Mouse (Mus musculus): ENCODE measurements at regions not wholly inside any gene's neighbourhood (a gene's known extent, or its start where the extent isn't known, plus 50 kb on each side); places are given as distances from the start of the nearest gene placed in this dataset.

GRCm38 (mm10) chr6:143479701-143480388 is 312.8 kb downstream of the Etnk1 start:
- no peak for DNase-seq (ENCODE audit: low spot score)
- H3K27ac ChIP-seq (replicated peaks) = no peak overlapping the region

GRCm38 (mm10) chr6:143482272-143482671 is 315.3 kb downstream of the Etnk1 start:
- Histone ChIP-seq H3K4me1 (no peaks in the 10 kb centered on the region), H3K9me3 (no peaks in the 10 kb centered on the region), H3K36me3 (replicated peaks) (no peaks in the 10 kb centered on the region), H3K4me3 (no peak overlapping the region), H3K27me3 (replicated peaks; ENCODE audit: low read depth, poor library complexity, severe bottlenecking) (no peaks in the 10 kb centered on the region), H3K27ac (replicated peaks) (no peak overlapping the region)
- WGBS = 88% methylated on average over 4 of the region's 4 CpGs
- no peak for DNase-seq (ENCODE audit: low spot score)

More at GRCm38 (mm10) chr6:143479701-143480388, 312.8 kb downstream of the Etnk1 start:
- Histone ChIP-seq H3K27me3 (replicated peaks; ENCODE audit: low read depth, poor library complexity, severe bottlenecking) (no peaks in the 10 kb centered on the region), H3K4me1 (no peaks in the 10 kb centered on the region), H3K4me3 (no peak overlapping the region), H3K36me3 (replicated peaks) (no peaks in the 10 kb centered on the region), H3K9me3 (no peaks in the 10 kb centered on the region)
- WGBS = 88% methylated on average over 6 of the region's 6 CpGs

GRCm38 (mm10) chr6:143482868-143483267 is 315.8 kb downstream of the Etnk1 start:
- Histone ChIP-seq H3K4me1 (no peaks in the 10 kb centered on the region), H3K27ac (replicated peaks) (no peak overlapping the region), H3K9me3 (no peaks in the 10 kb centered on the region), H3K4me3 (no peak overlapping the region), H3K36me3 (replicated peaks) (no peaks in the 10 kb centered on the region), H3K27me3 (replicated peaks; ENCODE audit: low read depth, poor library complexity, severe bottlenecking) (no peaks in the 10 kb centered on the region)
- WGBS = 92% methylated on average over 6 of the region's 6 CpGs
- no peak for DNase-seq (ENCODE audit: low spot score)

- no peaks in the 10 kb centered on the region for H3K4me1 ChIP-seq
- H3K36me3 ChIP-seq (replicated peaks) = no peaks in the 10 kb centered on the region
- no peaks in the 10 kb centered on the region for H3K9me3 ChIP-seq
- H3K27ac ChIP-seq (replicated peaks) = no peak overlapping the region
- no peak overlapping the region for H3K4me3 ChIP-seq
- DNase-seq (ENCODE audit: low spot score) = no peak
- no peaks in the 10 kb centered on the region for H3K27me3 ChIP-seq (replicated peaks; ENCODE audit: low read depth, poor library complexity, severe bottlenecking)
- 93% methylated on average over 6 of the region's 6 CpGs for WGBS
Measured at GRCm38 (mm10) chr6:143484941-143485340, 317.9 kb downstream of the Etnk1 start.

- Histone ChIP-seq H3K36me3 (replicated peaks) (no peaks in the 10 kb centered on the region), H3K27me3 (replicated peaks; ENCODE audit: low read depth, poor library complexity, severe bottlenecking) (no peaks in the 10 kb centered on the region), H3K4me3 (no peak overlapping the region), H3K4me1 (no peaks in the 10 kb centered on the region), H3K27ac (replicated peaks) (no peak overlapping the region), H3K9me3 (no peaks in the 10 kb centered on the region)
- 78% methylated on average over 10 of the region's 10 CpGs for WGBS
- no peak for DNase-seq (ENCODE audit: low spot score)
Measured at GRCm38 (mm10) chr6:143487003-143487402, 320.0 kb downstream of the Etnk1 start.

- no peak overlapping the region for H3K27ac ChIP-seq (replicated peaks)
- WGBS = 95% methylated on average over 6 of the region's 6 CpGs
- no peaks in the 10 kb centered on the region for H3K9me3 ChIP-seq
- H3K36me3 ChIP-seq (replicated peaks) = no peaks in the 10 kb centered on the region
- no peak overlapping the region for H3K4me3 ChIP-seq
- H3K4me1 ChIP-seq = peaks cover 8% of the 10 kb centered on the region
- no peak for DNase-seq (ENCODE audit: low spot score)
- H3K27me3 ChIP-seq (replicated peaks; ENCODE audit: low read depth, poor library complexity, severe bottlenecking) = no peaks in the 10 kb centered on the region
Measured at GRCm38 (mm10) chr6:143490019-143490418, 323.0 kb downstream of the Etnk1 start.

GRCm38 (mm10) chr6:143491380-143491779 is 324.4 kb downstream of the Etnk1 start:
- Histone ChIP-seq H3K4me1 (peaks cover 10% of the 10 kb centered on the region), H3K27me3 (replicated peaks; ENCODE audit: low read depth, poor library complexity, severe bottlenecking) (no peaks in the 10 kb centered on the region), H3K27ac (replicated peaks) (no peak overlapping the region), H3K4me3 (no peak overlapping the region), H3K36me3 (replicated peaks) (no peaks in the 10 kb centered on the region), H3K9me3 (no peaks in the 10 kb centered on the region)
- 96% methylated on average over 5 of the region's 5 CpGs for WGBS
- DNase-seq (ENCODE audit: low spot score) = no peak

- Histone ChIP-seq H3K4me3 (no peak overlapping the region), H3K9me3 (no peaks in the 10 kb centered on the region), H3K36me3 (replicated peaks) (no peaks in the 10 kb centered on the region), H3K27ac (replicated peaks) (no peak overlapping the region), H3K27me3 (replicated peaks; ENCODE audit: low read depth, poor library complexity, severe bottlenecking) (no peaks in the 10 kb centered on the region), H3K4me1 (peaks cover 11% of the 10 kb centered on the region)
- DNase-seq (ENCODE audit: low spot score) = no peak
- 96% methylated on average over 3 of the region's 3 CpGs for WGBS
Measured at GRCm38 (mm10) chr6:143493543-143493942, 326.5 kb downstream of the Etnk1 start.

- H3K27ac ChIP-seq (replicated peaks) = peak overlapping the region; percentile 48; the same call in 1 of the 2 replicates
- no peak for DNase-seq (ENCODE audit: low spot score)
- no peaks in the 10 kb centered on the region for H3K36me3 ChIP-seq (replicated peaks)
- no peak overlapping the region for H3K4me3 ChIP-seq
- peaks cover 19% of the 10 kb centered on the region for H3K4me1 ChIP-seq
- no peaks in the 10 kb centered on the region for H3K9me3 ChIP-seq
- 88% methylated on average over 11 of the region's 11 CpGs for WGBS
- no peaks in the 10 kb centered on the region for H3K27me3 ChIP-seq (replicated peaks; ENCODE audit: low read depth, poor library complexity, severe bottlenecking)
Measured at GRCm38 (mm10) chr6:143494341-143494740, 327.3 kb downstream of the Etnk1 start.

- no peak for DNase-seq (ENCODE audit: low spot score)
- Histone ChIP-seq H3K27me3 (replicated peaks; ENCODE audit: low read depth, poor library complexity, severe bottlenecking) (no peaks in the 10 kb centered on the region), H3K27ac (replicated peaks) (peak overlapping the region; percentile 48; the same call in 1 of the 2 replicates), H3K36me3 (replicated peaks) (no peaks in the 10 kb centered on the region), H3K4me3 (no peak overlapping the region), H3K9me3 (no peaks in the 10 kb centered on the region), H3K4me1 (peaks cover 24% of the 10 kb centered on the region)
- WGBS = 51% methylated on average over 7 of the region's 7 CpGs
Measured at GRCm38 (mm10) chr6:143494886-143495285, 327.9 kb downstream of the Etnk1 start.

- WGBS = 72% methylated on average over 14 of the region's 14 CpGs
- DNase-seq (ENCODE audit: low spot score) = no peak
- no peaks in the 10 kb centered on the region for H3K36me3 ChIP-seq (replicated peaks)
- no peak overlapping the region for H3K4me3 ChIP-seq
- no peaks in the 10 kb centered on the region for H3K9me3 ChIP-seq
- H3K27ac ChIP-seq (replicated peaks) = peak overlapping the region; percentile 78
- H3K4me1 ChIP-seq = peaks cover 42% of the 10 kb centered on the region
- H3K27me3 ChIP-seq (replicated peaks; ENCODE audit: low read depth, poor library complexity, severe bottlenecking) = no peaks in the 10 kb centered on the region
Measured at GRCm38 (mm10) chr6:143498764-143499163, 331.7 kb downstream of the Etnk1 start.

- Histone ChIP-seq H3K36me3 (replicated peaks) (no peaks in the 10 kb centered on the region), H3K4me3 (no peak overlapping the region), H3K9me3 (no peaks in the 10 kb centered on the region), H3K27me3 (replicated peaks; ENCODE audit: low read depth, poor library complexity, severe bottlenecking) (no peaks in the 10 kb centered on the region), H3K27ac (replicated peaks) (peak overlapping the region; percentile 78), H3K4me1 (peaks cover 39% of the 10 kb centered on the region)
- DNase-seq (ENCODE audit: low spot score) = peak; percentile 62
- WGBS = 50% methylated on average over 19 of the region's 19 CpGs
Measured at GRCm38 (mm10) chr6:143499259-143500043, 332.4 kb downstream of the Etnk1 start.

GRCm38 (mm10) chr6:143502803-143503202 is 335.8 kb downstream of the Etnk1 start:
- H3K4me3 ChIP-seq = no peak overlapping the region
- WGBS = 79% methylated on average over 8 of the region's 8 CpGs
- H3K4me1 ChIP-seq = peaks cover 32% of the 10 kb centered on the region
- H3K36me3 ChIP-seq (replicated peaks) = no peaks in the 10 kb centered on the region
- no peaks in the 10 kb centered on the region for H3K9me3 ChIP-seq
- H3K27ac ChIP-seq (replicated peaks) = no peak overlapping the region; the same call in 1 of the 2 replicates
- no peak for DNase-seq (ENCODE audit: low spot score)
- no peaks in the 10 kb centered on the region for H3K27me3 ChIP-seq (replicated peaks; ENCODE audit: low read depth, poor library complexity, severe bottlenecking)
